Mouse (Mus musculus) cerebellum, postnatal 25 days (tissue): Measurements from ENCODE around the gene Gm10715.
"Not testable (repeated sequence)": the region's sequence is repeated elsewhere in the genome, so short reads cannot be mapped to it uniquely, and the experiment has no call there.

ENCODE experiments used
- DNase-seq, 2 experiments: peaks; one replicate each; pipeline ENCODE4 v3.0.0; 2021; ENCODE audit warnings: mixed read lengths in 2 of 2

The Gm10715 gene

GRCm38 (mm10) chr9:3024912-3025467, 11.7 kb upstream of the Gm10715 start, which contains the start of gene Gm10717:
Gm10717 (plus strand) TSS chr9:3025417.
- DNase-seq, result peak in 1 of 2 experiments; percentile 19

DNA sequence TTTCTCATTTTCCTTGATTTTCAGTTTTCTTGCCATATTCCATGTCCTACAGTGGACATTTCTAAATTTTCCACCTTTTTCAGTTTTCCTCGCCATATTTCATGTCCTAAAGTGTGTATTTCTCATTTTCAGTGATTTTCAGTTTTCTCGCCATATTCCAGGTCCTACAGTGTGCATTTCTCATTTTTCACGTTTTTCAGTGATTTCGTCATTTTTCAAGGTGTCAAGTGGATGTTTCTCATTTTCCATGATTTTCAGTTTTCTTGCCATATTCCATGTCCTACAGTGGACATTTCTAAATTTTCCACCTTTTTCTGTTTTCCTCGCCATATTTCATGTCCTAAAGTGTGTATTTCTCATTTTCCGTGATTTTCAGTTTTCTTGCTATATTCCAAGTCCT, 11.0 kb upstream of the Gm10715 start:
- DNase-seq, result peak; percentile 40 to 48

DNA sequence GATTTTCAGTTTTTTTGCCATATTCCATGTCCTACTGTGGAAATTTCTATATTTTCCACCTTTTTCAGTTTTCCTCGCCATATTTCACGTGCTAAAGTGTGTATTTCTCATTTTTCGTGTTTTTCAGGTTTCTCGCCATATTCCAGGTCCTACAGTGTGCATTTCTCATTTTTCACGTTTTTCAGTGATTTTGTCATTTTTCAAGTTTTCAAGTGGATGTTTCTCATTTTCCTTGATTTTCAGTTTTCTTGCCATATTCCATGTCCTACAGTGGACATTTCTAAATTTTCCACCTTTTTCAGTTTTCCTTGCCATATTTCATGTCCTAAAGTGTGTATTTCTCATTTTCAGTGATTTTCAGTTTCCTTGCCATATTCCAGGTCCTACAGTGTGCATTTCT, 10.5 kb upstream of the Gm10715 start:
- not testable (repeated sequence) for DNase-seq

DNA sequence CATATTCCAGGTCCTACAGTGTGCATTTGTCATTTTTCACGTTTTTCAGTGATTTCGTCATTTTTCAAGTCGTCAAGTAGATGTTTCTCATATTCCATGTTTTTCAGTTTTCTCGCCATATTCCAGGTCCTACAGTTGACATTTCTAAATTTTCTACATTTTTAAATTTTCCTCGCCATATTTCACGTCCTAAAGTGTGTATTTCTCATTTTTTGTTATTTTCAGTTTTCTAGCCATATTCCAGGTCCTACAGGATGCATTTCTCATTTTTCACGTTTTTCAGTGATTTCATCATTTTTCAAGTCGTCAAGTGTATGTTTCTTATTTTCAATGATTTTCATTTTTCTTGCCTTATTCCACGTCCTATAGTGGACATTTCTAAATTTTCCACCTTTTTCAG, 9.9 kb upstream of the Gm10715 start:
- peak in 1 of 2 experiments; percentile 6 for DNase-seq

DNA sequence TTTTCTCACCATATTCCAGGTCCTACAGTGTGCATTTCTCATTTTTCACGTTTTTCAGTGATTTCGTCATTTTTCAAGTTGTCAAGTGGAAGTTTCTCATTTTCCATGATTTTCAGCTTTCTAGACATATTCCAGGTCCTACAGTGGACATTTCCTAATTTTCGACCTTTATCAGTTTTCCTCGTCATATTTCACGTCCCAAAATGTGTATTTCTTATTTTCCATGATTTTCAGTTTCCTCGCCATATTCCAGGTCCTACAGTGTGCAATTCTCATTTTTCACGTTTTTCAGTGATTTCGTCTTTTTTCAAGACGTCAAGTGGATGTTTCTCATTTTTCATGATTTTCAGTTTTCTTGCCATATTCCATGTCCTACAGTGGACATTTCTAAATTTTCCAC, 9.5 kb upstream of the Gm10715 start:
- not testable (repeated sequence) for DNase-seq

DNA sequence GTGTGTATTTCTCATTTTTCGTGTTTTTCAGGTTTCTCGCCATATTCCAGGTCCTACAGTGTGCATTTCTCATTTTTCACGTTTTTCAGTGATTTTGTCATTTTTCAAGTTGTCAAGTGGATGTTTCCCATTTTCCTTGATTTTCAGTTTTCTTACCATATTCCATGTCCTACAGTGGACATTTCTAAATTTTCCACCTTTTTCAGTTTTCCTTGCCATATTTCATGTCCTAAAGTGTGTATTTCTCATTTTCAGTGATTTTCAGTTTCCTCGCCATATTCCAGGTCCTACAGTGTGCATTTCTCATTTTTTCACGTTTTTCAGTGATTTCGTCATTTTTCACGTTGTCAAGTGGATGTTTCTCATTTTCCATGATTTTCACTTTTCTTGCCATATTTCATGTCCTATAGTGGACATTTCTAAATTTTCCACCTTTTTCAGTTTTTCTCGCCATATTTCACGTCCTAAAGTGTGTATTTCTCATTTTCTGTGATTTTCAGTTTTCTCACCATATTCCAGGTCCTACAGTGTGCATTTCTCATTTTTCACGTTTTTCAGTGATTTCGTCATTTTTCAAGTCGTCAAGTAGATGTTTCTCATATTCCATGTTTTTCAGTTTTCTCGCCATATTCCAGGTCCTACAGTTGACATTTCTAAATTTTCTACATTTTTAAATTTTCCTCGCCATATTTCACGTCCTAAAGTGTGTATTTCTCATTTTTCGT, 7.2 kb upstream of the Gm10715 start:
- DNase-seq, result peak; percentile 12 to 16

GRCm38 (mm10) chr9:3030677-3031318, 5.9 kb upstream of the Gm10715 start:
- DNase-seq, result peak in 1 of 2 experiments; percentile 2

GRCm38 (mm10) chr9:3034299-3034698, 2.4 kb upstream of the Gm10715 start, which contains the start of gene Gm17535:
Gm17535 (plus strand) TSS chr9:3034599.
- DNase-seq, result not testable (repeated sequence)

GRCm38 (mm10) chr9:3038161-3038560, 1.5 kb downstream of the Gm10715 start:
- not testable (repeated sequence) for DNase-seq
